Mouse (Mus musculus): ENCODE data around the gene Omp. TPM values are rescaled to one million over a fixed set of nuclear protein-coding genes. Genes with fewer than 3 reads are reported as not detected.

Gene Omp
- total and polyA plus RNA-seq, 3 experiments: 0.22 TPM; not detected in 2

DNA sequence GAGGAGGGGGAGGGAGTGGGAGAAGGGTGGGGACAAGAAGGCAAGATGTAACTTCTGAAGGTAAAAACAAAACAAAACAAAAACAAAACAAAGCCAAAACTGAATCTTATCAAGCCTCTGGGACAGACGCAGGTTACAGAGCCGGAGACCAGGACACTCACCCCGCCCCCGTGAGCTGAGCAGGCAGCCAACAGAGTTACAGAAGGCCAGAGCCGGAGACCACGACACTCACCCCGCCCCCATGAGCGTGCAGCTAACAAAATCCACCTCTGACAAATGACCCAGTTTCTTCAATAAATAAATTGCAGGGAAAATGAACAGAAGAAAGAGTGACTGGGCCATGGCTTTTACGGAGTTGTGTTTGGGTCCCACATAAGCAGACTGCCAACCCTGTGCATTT lies 6.1 kb downstream of the Omp start:
- Histone ChIP-seq H3K4me1 (ENCODE audit: insufficient read depth, low read depth, low read length) (no peaks in the 10 kb centered on the region), H3K4me3 (ENCODE audit: low read depth, low read length) (no peak overlapping the region), H3K9me3 (replicated peaks) (no peaks in the 10 kb centered on the region), H3K36me3 (replicated peaks) (no peaks in the 10 kb centered on the region), H3K27me3 (ENCODE audit: insufficient read depth, low read length) (peaks cover 26% of the 10 kb centered on the region)
- DNase-seq (ENCODE audit: low spot score) (no peak), ATAC-seq (ENCODE audit: extremely low read depth, insufficient number of reproducible peaks, low FRiP score, poor library complexity, severe bottlenecking) (no peak)
- TF ChIP-seq POLR2AphosphoS5 (IDR thresholded peaks at IDR 0.05; ENCODE audit: insufficient replicate concordance, low read depth, low read length) (no peak), GATA2 (IDR thresholded peaks at IDR 0.05; ENCODE audit: borderline replicate concordance, low read depth, low read length) (no peak), CTCF (IDR thresholded peaks at IDR 0.05; ENCODE audit: low read depth, low read length) (no peak), TAL1 (conservative IDR thresholded peaks at IDR 0.05; ENCODE audit: low read depth, low read length) (no peak), GATA1 (IDR thresholded peaks at IDR 0.05; ENCODE audit: borderline replicate concordance, low read length) (no peak)

GRCm38 (mm10) chr7:98137995-98138394 lies 7.3 kb downstream of the Omp start:
- TF ChIP-seq TAL1 (conservative IDR thresholded peaks at IDR 0.05; ENCODE audit: low read depth, low read length): no peak
- TF ChIP-seq CTCF (IDR thresholded peaks at IDR 0.05; ENCODE audit: low read depth, low read length): no peak
- no peak for TF ChIP-seq GATA2 (IDR thresholded peaks at IDR 0.05; ENCODE audit: borderline replicate concordance, low read depth, low read length)
- TF ChIP-seq POLR2AphosphoS5 (IDR thresholded peaks at IDR 0.05; ENCODE audit: insufficient replicate concordance, low read depth, low read length): no peak
- no peak for TF ChIP-seq GATA1 (IDR thresholded peaks at IDR 0.05; ENCODE audit: borderline replicate concordance, low read length)
- no peaks in the 10 kb centered on the region for H3K9me3 ChIP-seq (replicated peaks)
- H3K27me3 ChIP-seq (ENCODE audit: insufficient read depth, low read length): peaks cover 19% of the 10 kb centered on the region
- DNase-seq (ENCODE audit: low spot score): no peak
- H3K4me1 ChIP-seq (ENCODE audit: insufficient read depth, low read depth, low read length): no peaks in the 10 kb centered on the region
- H3K4me3 ChIP-seq (ENCODE audit: low read depth, low read length): no peak overlapping the region
- ATAC-seq (ENCODE audit: extremely low read depth, insufficient number of reproducible peaks, low FRiP score, poor library complexity, severe bottlenecking): no peak
- H3K36me3 ChIP-seq (replicated peaks): no peaks in the 10 kb centered on the region

- H3K4me1 ChIP-seq (ENCODE audit: insufficient read depth, low read depth, low read length): no peaks in the 10 kb centered on the region
- H3K27me3 ChIP-seq (ENCODE audit: insufficient read depth, low read length): peaks cover 22% of the 10 kb centered on the region
- ATAC-seq (ENCODE audit: extremely low read depth, insufficient number of reproducible peaks, low FRiP score, poor library complexity, severe bottlenecking): no peak
- no peaks in the 10 kb centered on the region for H3K36me3 ChIP-seq (replicated peaks)
- TF ChIP-seq CTCF (IDR thresholded peaks at IDR 0.05; ENCODE audit: low read depth, low read length): no peak
- no peak for TF ChIP-seq POLR2AphosphoS5 (IDR thresholded peaks at IDR 0.05; ENCODE audit: insufficient replicate concordance, low read depth, low read length)
- no peak for TF ChIP-seq TAL1 (conservative IDR thresholded peaks at IDR 0.05; ENCODE audit: low read depth, low read length)
- no peak for TF ChIP-seq GATA1 (IDR thresholded peaks at IDR 0.05; ENCODE audit: borderline replicate concordance, low read length)
- no peak for TF ChIP-seq GATA2 (IDR thresholded peaks at IDR 0.05; ENCODE audit: borderline replicate concordance, low read depth, low read length)
- H3K9me3 ChIP-seq (replicated peaks): no peaks in the 10 kb centered on the region
- no peak overlapping the region for H3K4me3 ChIP-seq (ENCODE audit: low read depth, low read length)
- DNase-seq (ENCODE audit: low spot score): no peak
Observed at GRCm38 (mm10) chr7:98137583-98137982, 7.7 kb downstream of the Omp start.

DNA sequence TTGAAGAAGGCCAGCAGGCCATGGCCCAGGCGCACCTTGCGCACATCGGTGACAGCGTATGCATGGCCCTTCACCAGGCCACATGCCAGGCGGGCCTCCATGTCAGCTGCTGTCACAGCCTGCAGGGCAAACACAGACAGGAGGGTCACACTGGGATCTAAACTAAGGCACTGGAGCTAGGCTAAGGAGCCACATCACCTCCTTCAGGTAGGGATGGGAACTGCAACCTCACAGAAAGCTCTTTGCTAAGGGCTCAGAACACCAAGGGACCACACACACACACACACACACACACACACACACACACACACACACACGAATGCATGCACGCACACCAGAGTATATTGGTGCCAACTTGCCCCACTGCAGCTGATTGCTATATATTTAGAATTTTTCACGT lies 13.6 kb downstream of the Omp start:
- no peak for DNase-seq (ENCODE audit: low spot score)
- Histone ChIP-seq H3K4me3 (ENCODE audit: low read depth, low read length) (no peak overlapping the region), H3K9me3 (replicated peaks) (no peaks in the 10 kb centered on the region), H3K27me3 (ENCODE audit: insufficient read depth, low read length) (peaks cover 16% of the 10 kb centered on the region; the same call in 1 of the 2 replicates), H3K36me3 (replicated peaks) (no peaks in the 10 kb centered on the region), H3K4me1 (ENCODE audit: insufficient read depth, low read depth, low read length) (no peaks in the 10 kb centered on the region; the same call in 1 of the 2 replicates)
- TF ChIP-seq GATA1 (IDR thresholded peaks at IDR 0.05; ENCODE audit: borderline replicate concordance, low read length) (no peak), GATA2 (IDR thresholded peaks at IDR 0.05; ENCODE audit: borderline replicate concordance, low read depth, low read length) (no peak), POLR2AphosphoS5 (IDR thresholded peaks at IDR 0.05; ENCODE audit: insufficient replicate concordance, low read depth, low read length) (no peak), TAL1 (conservative IDR thresholded peaks at IDR 0.05; ENCODE audit: low read depth, low read length) (no peak), CTCF (IDR thresholded peaks at IDR 0.05; ENCODE audit: low read depth, low read length) (no peak; the same call in 1 of the 2 replicates)
- ATAC-seq (ENCODE audit: extremely low read depth, insufficient number of reproducible peaks, low FRiP score, poor library complexity, severe bottlenecking): no peak

DNA sequence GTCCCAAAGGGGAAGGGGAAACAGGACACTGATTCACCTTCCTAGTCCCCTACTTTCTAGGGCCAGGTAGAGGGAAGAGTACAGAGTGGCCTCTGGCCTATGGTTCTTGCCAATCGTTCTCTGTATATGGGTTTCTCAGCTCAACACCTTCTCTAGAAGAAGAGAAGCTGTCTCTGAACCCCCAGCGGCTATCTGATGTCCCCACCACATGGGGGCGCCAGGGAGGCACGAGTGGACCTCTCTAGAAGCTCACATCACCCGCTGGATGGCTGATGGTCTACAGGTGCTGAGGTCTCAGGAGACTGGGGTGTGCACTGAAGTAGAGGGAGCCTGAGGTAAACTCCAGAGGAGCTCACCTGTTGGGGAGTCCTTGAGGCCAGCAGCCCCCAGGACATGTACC lies 19.8 kb downstream of the Omp start:
- ATAC-seq (ENCODE audit: extremely low read depth, insufficient number of reproducible peaks, low FRiP score, poor library complexity, severe bottlenecking): no peak
- H3K9me3 ChIP-seq (replicated peaks): no peaks in the 10 kb centered on the region
- H3K4me3 ChIP-seq (ENCODE audit: low read depth, low read length): no peak overlapping the region
- H3K4me1 ChIP-seq (ENCODE audit: insufficient read depth, low read depth, low read length): peaks cover 3% of the 10 kb centered on the region
- peaks cover 20% of the 10 kb centered on the region for H3K27me3 ChIP-seq (ENCODE audit: insufficient read depth, low read length)
- peak; percentile 27 for DNase-seq (ENCODE audit: low spot score)
- TF ChIP-seq GATA1 (IDR thresholded peaks at IDR 0.05; ENCODE audit: borderline replicate concordance, low read length) (no peak), CTCF (IDR thresholded peaks at IDR 0.05; ENCODE audit: low read depth, low read length) (no peak), POLR2AphosphoS5 (IDR thresholded peaks at IDR 0.05; ENCODE audit: insufficient replicate concordance, low read depth, low read length) (no peak), TAL1 (conservative IDR thresholded peaks at IDR 0.05; ENCODE audit: low read depth, low read length) (no peak), GATA2 (IDR thresholded peaks at IDR 0.05; ENCODE audit: borderline replicate concordance, low read depth, low read length) (no peak)
- H3K36me3 ChIP-seq (replicated peaks): no peaks in the 10 kb centered on the region

GRCm38 (mm10) chr7:98124701-98125100 lies 20.6 kb downstream of the Omp start:
- Histone ChIP-seq H3K27me3 (ENCODE audit: insufficient read depth, low read length) (peaks cover 20% of the 10 kb centered on the region), H3K36me3 (replicated peaks) (no peaks in the 10 kb centered on the region), H3K4me3 (ENCODE audit: low read depth, low read length) (no peak overlapping the region), H3K4me1 (ENCODE audit: insufficient read depth, low read depth, low read length) (peaks cover 5% of the 10 kb centered on the region), H3K9me3 (replicated peaks) (no peaks in the 10 kb centered on the region)
- ATAC-seq (ENCODE audit: extremely low read depth, insufficient number of reproducible peaks, low FRiP score, poor library complexity, severe bottlenecking) (no peak), DNase-seq (ENCODE audit: low spot score) (no peak)
- TF ChIP-seq GATA2 (IDR thresholded peaks at IDR 0.05; ENCODE audit: borderline replicate concordance, low read depth, low read length): no peak
- TF ChIP-seq CTCF (IDR thresholded peaks at IDR 0.05; ENCODE audit: low read depth, low read length): no peak
- no peak for TF ChIP-seq POLR2AphosphoS5 (IDR thresholded peaks at IDR 0.05; ENCODE audit: insufficient replicate concordance, low read depth, low read length)
- no peak for TF ChIP-seq TAL1 (conservative IDR thresholded peaks at IDR 0.05; ENCODE audit: low read depth, low read length)
- no peak for TF ChIP-seq GATA1 (IDR thresholded peaks at IDR 0.05; ENCODE audit: borderline replicate concordance, low read length)
